Mouse (Mus musculus): ENCODE results near the gene Skp2. TPM values are rescaled to one million over a fixed set of nuclear protein-coding genes. Genes with fewer than 3 reads are reported as not detected.

Skp2 gene
- polyA plus RNA-seq, 1 experiment, result 1.3 TPM

DNA sequence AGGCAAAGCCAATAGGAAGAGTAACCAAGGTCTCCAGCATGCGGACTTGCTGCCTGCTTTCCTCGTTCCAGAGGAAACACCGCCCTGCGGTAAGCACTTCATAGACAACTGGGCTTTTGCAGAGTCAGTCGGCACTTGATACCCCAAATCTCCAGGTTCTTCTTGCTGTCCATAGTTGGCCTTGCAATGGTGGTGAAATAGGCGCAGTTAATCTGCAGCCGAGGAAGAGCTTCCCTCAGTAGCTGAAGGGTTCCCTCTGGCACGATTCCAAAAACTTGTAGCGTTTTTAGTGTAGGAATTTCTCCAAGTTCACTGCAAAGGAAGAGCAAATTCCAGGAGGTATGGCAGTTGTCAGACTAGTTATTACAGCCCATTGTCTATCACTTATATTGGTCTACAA, 41.7 kb downstream of the Skp2 start:
- no peak for DNase-seq (ENCODE audit: low read depth)

DNA sequence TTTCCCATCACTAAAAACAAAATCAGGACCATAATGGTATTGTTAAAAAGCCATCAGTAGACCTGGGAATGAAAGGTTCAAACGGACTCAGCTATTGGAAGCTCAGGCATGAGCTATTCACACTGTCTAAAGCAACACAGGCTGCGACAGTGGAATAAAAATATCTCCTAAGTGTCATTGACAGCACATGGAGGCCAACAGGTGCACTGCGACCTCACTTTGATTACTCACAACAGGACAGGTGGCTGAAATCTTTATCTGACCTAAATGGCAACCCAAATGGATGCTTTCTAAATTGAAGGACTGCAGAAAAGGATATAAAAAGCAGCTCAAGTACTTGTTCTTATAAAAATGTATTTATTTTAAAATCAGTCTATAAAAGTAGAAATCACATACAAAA, 43.6 kb downstream of the Skp2 start:
- no peak for DNase-seq (ENCODE audit: low read depth)

DNA sequence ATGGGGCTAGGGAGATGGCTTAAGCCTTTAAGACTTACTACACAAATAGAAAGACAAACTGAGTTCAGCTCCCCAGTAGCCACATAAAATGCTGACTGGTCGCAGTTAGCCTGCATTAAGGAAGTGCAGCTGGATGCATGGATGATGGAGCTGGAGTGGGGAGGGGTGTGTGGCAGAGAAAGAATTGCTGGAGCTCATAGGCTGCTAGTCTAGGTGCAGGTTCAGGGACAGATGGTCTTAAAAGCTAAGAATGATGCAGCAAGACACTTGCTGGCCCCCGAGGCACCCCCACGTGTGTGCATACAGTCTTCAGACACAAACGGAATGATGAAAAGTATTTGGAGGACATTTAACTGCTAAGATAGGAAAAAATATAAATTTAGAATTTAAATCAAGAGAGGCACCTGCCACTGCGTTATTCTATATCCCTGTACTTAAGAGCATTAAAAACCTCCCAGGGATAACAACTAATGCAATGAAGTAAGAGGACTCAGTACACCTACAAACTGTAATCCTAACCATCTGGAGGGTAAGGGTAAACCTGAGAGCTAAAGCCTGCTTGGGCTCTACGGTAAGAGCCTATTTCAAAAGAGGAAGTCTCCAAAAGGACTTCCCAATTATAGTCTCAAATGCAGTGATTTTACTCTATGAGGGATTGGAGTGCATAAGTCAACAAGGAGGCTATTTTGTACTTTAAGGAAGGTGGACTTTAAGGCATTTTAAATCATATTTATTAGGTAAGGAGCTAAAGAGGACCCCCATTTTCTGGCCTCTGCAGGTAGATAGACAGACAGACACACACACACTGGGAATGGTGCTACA, 44.5 kb downstream of the Skp2 start:
- DNase-seq (ENCODE audit: low read depth), result no peak

DNA sequence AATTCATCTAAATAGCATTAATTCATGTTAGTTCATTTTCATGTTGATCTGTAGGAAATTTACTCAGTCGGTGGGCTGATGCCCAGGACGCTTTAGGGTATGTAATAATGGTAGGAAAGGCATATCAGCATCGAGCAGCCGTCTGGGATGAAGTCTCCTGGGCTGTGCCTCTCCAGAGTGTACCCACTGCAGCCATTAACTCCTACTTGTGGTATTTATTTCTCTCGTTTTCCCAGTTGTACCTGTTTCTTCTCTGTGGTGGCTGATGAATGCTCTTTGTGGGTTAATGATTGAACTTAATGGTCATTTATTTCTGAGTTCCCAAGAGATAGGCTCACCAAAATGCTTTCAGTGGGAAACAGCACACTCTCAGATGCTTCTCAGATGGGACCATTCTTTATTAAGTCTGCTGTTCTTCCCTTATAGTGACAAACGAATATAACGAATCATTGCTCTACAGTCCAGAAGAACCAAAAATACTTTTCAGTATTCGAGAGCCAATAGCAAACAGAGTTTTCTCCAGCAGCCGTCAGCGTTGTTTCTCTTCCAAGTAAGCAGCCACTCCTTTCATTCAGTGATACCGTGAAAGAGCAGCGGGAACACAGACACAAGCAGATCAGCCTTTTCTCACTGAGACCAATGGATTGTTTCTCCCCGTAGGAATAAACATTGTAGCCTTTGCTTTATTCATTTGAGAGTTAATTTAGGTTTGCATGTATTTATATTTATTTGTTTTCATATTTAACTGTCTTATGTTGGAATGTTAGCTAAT, 48.7 kb downstream of the Skp2 start:
- no peak for DNase-seq (ENCODE audit: low read depth)

DNA sequence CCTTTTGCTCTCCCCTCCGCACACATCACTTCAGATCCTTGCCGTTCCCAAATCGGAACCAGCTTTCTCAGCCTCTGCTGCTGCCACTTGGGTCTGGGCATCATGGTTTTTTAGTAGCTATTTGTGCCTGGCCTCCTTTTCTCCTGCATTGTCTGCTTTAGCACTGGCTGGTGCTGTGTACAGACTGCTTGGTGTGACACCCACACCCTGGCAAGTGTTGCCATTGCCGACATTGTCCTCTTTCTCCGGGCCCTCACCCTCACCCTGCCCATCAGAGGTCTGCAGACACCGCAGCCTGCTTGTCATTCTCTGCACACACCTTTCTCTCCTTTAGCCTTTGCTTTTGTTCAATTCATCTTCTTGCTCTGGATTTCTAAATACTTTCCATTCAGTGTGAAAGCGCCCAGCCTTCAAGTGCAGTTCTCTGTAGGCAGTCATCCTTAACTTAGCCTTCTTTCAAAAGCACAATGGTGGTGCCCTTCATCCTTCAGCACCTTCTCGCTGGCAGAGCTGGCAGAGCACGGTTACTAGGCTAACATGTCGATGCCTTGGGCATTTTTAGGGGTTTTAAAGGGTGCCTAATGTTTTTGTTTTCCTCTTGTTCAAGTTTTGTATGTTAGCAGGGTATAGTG, 54.7 kb downstream of the Skp2 start:
- DNase-seq (ENCODE audit: low read depth), result no peak

DNA sequence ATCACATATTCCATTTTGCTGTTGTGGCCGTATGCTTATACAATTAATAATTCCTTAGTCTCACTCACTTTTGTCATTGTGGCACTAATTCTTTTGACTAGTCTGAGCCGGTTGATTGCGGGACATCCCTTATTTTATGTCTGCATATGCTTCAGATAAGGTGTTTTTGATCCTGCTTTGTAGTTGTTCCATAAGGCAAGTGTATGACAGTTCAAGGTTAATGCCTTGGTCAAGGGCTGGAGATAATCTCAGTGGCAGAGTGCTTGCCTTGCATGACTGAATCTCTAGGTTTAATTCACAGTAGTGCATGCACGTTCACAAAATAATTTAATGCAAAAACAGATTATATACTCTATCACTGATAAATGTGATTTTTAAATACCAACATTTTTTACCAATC, 58.4 kb downstream of the Skp2 start:
- DNase-seq (ENCODE audit: low read depth), result no peak

- no peak for DNase-seq (ENCODE audit: low read depth)
These were observed 60.9 kb downstream of the Skp2 start for GRCm38 (mm10) chr15:9094366-9094750.

DNA sequence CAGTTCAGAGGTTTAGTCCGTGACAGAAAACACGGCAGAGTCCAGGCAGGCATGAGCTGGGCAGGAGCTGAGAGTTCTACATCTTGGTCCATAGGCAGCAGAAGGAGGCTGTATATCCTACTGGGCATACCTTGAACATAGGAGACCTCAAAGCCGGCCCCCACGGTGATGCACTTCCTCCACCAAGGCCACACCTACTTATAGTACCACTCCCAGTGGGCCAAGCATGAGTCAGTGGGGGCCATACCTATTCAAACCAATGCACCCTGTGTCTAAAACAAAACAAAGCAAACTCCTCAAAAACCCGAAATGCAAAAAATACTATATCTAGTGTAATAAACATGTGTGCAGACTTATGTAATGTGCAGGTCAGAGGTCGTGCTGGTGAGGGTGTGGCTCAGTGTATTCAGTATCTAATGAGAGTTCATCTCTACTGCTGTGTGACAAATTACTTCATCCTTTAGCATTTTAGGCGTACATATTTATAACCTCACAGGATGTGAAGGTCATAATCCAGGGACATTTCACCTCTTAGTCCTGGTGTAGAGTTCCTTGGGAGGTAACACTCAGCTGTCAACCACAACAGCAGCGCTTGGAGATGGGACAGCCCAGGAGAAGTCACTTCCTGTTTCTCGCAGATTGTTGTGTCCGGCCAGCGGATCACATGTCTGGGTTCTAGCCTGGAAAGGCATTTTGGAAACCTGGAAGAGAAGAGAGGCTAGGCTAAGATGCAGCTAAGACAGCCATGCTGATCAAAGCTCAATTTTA, 61.4 kb downstream of the Skp2 start:
- no peak for DNase-seq (ENCODE audit: low read depth)

DNA sequence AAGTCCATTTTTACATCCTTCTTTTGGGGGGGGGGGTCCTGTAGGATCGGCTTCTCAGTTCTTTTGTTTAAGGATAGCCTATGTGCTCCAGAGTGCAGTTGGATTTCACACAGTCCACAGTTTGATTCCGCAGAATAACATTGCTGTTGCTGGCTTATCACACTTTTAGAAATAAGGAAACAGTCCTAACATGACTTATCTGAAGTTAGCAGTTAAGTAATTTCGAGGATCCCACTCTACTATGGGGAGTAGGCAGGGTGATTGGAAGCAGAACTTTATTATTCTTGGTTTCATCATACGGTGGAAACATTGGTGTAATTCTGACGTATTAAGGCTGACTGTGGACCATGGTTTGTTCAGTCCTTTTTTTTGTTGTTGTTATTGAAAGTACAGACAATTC, 64.6 kb downstream of the Skp2 start:
- no peak for DNase-seq (ENCODE audit: low read depth)

- DNase-seq (ENCODE audit: low read depth), result no peak
These were observed 66.0 kb downstream of the Skp2 start for GRCm38 (mm10) chr15:9089136-9089720.

GRCm38 (mm10) chr15:9088683-9089072, 66.5 kb downstream of the Skp2 start:
- DNase-seq (ENCODE audit: low read depth), result no peak

DNA sequence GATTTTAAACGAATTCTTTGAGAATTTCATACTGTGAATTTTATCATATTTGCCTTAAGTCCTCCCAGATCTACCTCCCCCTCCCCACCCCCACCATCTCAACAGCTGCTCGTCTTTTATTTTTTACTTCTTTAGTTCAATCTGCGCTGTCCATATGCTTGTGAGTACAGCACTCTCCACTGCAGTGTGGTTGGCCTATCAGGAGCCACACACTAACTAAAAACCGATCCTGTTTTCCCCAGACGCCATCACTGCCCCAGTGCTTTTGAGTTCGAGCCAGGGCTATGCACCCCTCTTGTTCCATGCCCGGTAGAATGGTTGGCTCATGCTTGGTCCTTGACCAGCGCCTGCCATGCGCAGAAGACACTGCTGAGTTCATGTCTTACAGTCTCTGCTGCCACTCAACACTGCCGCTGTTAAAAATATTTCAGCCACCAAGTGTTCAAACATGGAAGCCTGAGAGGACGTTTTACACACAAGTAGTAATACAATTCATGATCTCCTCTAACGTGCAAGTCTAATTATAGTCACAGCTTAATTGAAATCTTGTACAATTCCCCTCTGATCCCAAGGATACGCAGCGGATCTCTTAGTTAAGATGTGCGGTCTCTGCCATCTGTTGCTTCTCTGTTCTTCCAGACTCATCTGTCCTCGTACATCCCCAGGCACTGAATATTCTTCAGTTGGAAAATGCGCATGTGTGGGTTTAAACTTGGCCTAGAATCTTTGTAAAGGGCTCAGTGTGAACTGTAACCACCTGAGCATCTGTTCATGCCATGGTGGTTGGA, 67.1 kb downstream of the Skp2 start:
- no peak for DNase-seq (ENCODE audit: low read depth)

DNA sequence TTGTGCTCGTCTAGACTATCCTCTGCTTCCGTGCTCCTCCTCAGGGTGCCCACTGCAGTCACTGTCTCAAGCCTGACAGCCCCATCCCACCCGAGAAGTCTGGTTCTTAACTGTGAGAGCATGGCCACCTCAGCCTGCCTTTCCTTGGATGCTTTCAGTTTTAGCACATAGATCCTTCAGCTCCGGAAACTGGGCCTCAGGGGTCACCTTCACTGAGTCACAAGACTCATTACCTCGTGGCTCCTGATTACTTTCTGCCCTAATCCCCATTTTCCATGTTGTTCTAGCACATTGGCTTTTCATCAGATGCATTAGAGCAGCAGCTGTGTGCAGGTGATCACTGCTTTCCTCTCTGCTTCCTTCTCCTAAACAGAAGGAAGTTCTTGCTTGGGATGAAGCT, 67.8 kb downstream of the Skp2 start:
- no peak for DNase-seq (ENCODE audit: low read depth)

DNA sequence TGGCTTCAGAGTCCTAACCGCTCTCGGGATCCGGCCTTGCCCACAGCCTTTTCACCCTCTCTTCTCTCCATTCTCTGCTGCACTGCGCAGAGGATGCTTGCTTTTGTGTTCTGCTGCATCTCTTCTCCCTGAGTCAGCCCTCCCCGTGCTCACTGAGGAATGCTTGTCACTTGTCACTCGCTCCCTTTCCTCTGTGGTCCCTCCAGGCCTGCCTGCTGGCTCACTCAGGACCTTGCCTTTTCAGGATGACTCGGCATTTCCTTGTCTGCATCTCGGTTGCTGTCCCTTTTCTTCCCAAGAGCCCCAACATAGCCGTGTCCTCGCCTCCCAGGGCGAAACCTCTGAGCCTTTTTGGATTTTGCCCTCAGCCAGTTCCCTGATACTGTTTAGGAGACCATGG, 68.4 kb downstream of the Skp2 start:
- no peak for DNase-seq (ENCODE audit: low read depth)

GRCm38 (mm10) chr15:9082753-9083152, 72.5 kb downstream of the Skp2 start:
- DNase-seq (ENCODE audit: low read depth), result no peak

GRCm38 (mm10) chr15:9081294-9081693, 73.9 kb downstream of the Skp2 start:
- DNase-seq (ENCODE audit: low read depth), result no peak

DNA sequence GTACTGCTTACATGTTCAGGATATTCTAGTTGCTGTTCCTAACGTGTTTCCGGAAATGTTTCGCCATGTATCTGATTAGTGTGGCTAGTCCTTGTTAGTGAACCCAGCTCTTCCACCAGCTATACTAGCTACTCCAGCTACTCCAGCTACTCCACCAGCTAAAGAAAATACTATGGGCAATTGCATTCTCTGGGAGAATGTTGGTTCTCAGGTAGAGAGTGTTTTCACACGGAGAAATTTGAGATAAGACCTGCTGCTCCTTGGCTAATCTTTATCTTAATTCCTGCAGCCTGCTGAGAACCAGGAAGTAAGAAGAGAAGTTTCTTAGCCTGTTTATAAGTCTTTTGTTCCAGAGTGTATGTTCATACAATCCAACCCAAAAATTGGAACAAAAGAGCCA, 75.0 kb downstream of the Skp2 start:
- DNase-seq (ENCODE audit: low read depth), result no peak

DNA sequence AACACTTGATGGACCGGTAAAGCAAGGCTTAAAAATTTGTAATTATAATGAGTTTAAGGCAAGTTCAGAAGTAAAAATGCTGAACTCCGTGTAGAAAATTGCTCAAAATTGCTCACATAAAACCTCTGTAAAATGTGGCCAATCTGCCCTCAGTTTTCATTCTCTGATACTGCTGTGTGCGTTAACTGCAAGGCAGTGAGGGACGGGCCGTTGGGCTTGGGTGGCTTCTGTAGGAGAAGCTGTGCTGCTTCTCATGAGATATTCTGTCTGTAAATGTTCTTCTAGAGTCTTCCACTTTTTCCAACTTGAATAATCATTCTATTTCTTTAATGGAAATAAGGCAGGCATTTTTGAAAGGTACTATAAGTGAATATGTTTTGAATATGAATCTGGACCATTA, 75.6 kb downstream of the Skp2 start:
- no peak for DNase-seq (ENCODE audit: low read depth)

GRCm38 (mm10) chr15:9078481-9079300, 76.5 kb downstream of the Skp2 start:
- DNase-seq (ENCODE audit: low read depth), result no peak

DNA sequence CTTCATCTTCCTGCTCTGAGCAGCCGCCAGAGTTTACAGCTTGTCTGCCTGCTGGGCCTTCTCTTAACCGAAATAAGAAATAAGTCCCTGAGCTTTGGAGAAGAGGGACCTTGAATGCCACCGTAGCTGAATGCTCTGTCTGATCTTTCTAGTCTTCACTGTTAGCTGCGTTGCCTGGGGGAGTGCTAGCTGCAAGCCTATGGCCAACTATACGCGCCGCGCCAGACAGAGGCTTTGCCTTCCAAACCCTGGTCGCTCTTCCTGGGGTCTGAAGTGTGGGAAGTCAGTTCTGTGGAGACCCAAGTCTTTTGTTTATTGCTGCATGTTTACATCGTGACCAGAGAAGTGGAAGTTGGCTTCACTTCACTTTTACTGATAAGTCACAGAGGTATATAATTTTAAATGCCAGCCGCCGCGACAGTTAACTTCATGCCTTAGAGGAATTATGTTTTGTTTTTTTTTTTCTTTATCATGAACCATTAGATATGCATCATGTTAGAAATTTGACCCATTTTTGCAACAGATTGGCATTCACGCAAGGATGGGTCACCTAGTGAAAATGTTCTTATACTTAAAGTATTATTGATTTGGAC, 79.5 kb downstream of the Skp2 start:
- no peak for DNase-seq (ENCODE audit: low read depth)

All from gonadal fat pad, adult 2 months (tissue).